Mouse (Mus musculus): ENCODE data around the gene 1700049E17Rik1. TPM values are rescaled to one million over a fixed set of nuclear protein-coding genes. Genes with fewer than 3 reads are reported as not detected.
"Not testable (repeated sequence)": the region's sequence is repeated elsewhere in the genome, so short reads cannot be mapped to it uniquely, and the experiment has no call there.

The 1700049E17Rik1 gene
- not detected in 2 replicates for polyA plus RNA-seq (2014; fragmentation: Nextera tagmentation; extraction: Ambion mirVana)

GRCm38 (mm10) chr14:41924649-41925048, at the start of gene 1700049E17Rik1:
Gene 1700049E17Rik1 (plus strand): TSS chr14:41924949.
- not testable (repeated sequence) for H3K36me3 ChIP-seq (ENCODE audit: control insufficient read depth, insufficient read depth, low read length); H3K27ac ChIP-seq (ENCODE audit: low read depth, low read length); H3K4me2 ChIP-seq; ATAC-seq (replicated peaks; ENCODE audit: low FRiP score); H3K9me3 ChIP-seq (ENCODE audit: control insufficient read depth, low read length); H3K4me3 ChIP-seq (ENCODE audit: low read depth, low read length); DNase-seq (ENCODE audit: low spot score); H3K27me3 ChIP-seq (replicated peaks; ENCODE audit: control insufficient read depth, insufficient read depth, low read length); H3K4me1 ChIP-seq (replicated peaks; ENCODE audit: control insufficient read depth, insufficient read depth, low read length); H3K9ac ChIP-seq (ENCODE audit: low read depth, low read length)
- WGBS, result no CpG with 5 or more reads among the region's 1 CpGs

GRCm38 (mm10) chr14:41907190-41907589, 17.6 kb upstream of the 1700049E17Rik1 start, which contains the start of gene Gm7980:
Gene Gm7980 (minus strand): TSS chr14:41907290.
- H3K4me1 ChIP-seq (replicated peaks; ENCODE audit: control insufficient read depth, insufficient read depth, low read length); H3K27me3 ChIP-seq (replicated peaks; ENCODE audit: control insufficient read depth, insufficient read depth, low read length); H3K9me3 ChIP-seq (ENCODE audit: control insufficient read depth, low read length); ATAC-seq (replicated peaks; ENCODE audit: low FRiP score); H3K36me3 ChIP-seq (ENCODE audit: control insufficient read depth, insufficient read depth, low read length); DNase-seq (ENCODE audit: low spot score); H3K9ac ChIP-seq (ENCODE audit: low read depth, low read length); H3K4me2 ChIP-seq; H3K27ac ChIP-seq (ENCODE audit: low read depth, low read length); H3K4me3 ChIP-seq (ENCODE audit: low read depth, low read length): not testable (repeated sequence)
- no CpG with 5 or more reads among the region's 2 CpGs for WGBS

DNA sequence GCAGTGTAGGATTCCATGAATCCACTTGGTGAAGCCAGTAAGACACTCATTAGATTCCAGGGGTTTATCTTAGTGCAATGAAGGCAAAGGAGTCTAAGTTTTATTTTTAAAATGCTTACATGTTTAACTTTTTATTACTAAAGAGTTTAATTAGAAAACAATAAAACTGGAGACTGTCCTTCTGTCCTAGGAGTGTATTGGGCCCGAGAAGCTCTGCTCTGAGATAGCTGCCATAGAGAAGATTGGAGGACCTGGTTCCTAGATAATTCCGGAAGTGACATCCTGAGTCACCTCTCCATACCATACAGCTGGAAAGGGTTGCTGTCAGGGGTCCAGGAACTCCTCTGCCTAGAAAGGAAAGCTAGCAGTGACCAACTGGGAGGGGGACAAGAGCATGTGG, 18.9 kb downstream of the 1700049E17Rik1 start, which contains the start of gene 1700024B05Rik:
Gene 1700024B05Rik, plus strand, starts transcription at position 301 of the 400 bp plus-strand sequence.
- not testable (repeated sequence) for ATAC-seq (replicated peaks; ENCODE audit: low FRiP score); H3K4me3 ChIP-seq (ENCODE audit: low read depth, low read length)
- WGBS, result 79% methylated on average over 1 of the region's 2 CpGs

DNA sequence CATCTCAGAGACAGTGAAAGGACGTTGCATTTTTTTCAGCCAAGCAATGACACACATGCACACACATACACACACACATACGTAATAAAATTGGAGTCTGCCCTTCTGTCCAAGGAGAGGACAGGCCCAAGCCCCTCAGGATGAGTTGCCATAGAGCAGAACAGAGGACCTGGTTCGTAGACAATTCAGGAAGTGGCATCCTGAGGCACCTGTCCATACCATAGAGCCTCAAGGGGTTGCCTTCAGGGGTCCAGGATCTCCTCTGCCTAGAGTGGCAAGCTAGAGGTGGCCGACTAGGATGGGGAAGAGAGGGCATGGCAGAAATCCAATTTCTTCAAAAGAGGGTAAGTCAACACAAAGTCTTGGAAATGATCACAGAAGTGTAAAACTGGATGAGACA, 39.3 kb downstream of the 1700049E17Rik1 start:
- not testable (repeated sequence) for H3K9ac ChIP-seq (ENCODE audit: low read depth, low read length); ATAC-seq (replicated peaks; ENCODE audit: low FRiP score); H3K4me3 ChIP-seq (ENCODE audit: low read depth, low read length); H3K27me3 ChIP-seq (replicated peaks; ENCODE audit: control insufficient read depth, insufficient read depth, low read length); H3K4me1 ChIP-seq (replicated peaks; ENCODE audit: control insufficient read depth, insufficient read depth, low read length); H3K4me2 ChIP-seq; DNase-seq (ENCODE audit: low spot score); H3K27ac ChIP-seq (ENCODE audit: low read depth, low read length); H3K9me3 ChIP-seq (ENCODE audit: control insufficient read depth, low read length); H3K36me3 ChIP-seq (ENCODE audit: control insufficient read depth, insufficient read depth, low read length)
- WGBS, result 67% methylated on average over 4 of the region's 4 CpGs

More for the DNA sequence above, 18.9 kb downstream of the 1700049E17Rik1 start, which contains the start of gene 1700024B05Rik:
- H3K36me3 ChIP-seq (ENCODE audit: control insufficient read depth, insufficient read depth, low read length); H3K9me3 ChIP-seq (ENCODE audit: control insufficient read depth, low read length); H3K4me2 ChIP-seq; H3K9ac ChIP-seq (ENCODE audit: low read depth, low read length); H3K27me3 ChIP-seq (replicated peaks; ENCODE audit: control insufficient read depth, insufficient read depth, low read length); H3K4me1 ChIP-seq (replicated peaks; ENCODE audit: control insufficient read depth, insufficient read depth, low read length); DNase-seq (ENCODE audit: low spot score); H3K27ac ChIP-seq (ENCODE audit: low read depth, low read length): not testable (repeated sequence)

DNA sequence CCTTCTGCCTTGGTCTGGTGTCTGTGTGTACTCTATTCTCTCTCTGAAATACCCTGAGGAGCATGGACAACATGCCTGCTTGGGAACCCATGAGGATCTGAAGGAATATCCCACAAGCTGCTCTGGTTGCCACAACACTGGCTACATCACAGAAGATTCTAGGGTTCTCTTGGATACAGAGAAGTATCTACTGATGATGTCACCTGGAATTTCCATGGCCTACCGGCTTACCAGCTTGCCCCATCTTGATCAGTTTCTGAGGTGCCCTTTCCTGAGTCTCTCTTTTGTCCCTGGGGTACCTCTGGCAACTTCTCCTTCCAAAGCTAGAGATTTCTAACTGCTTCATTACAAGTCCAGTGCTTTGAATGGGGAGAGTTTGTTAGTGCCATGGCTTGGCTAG, 43.1 kb downstream of the 1700049E17Rik1 start, which contains the start of gene Gm6401:
Gene Gm6401, minus strand, starts transcription at position 101 of the 400 bp plus-strand sequence.
- not testable (repeated sequence) for H3K27me3 ChIP-seq (replicated peaks; ENCODE audit: control insufficient read depth, insufficient read depth, low read length); H3K4me3 ChIP-seq (ENCODE audit: low read depth, low read length); H3K4me1 ChIP-seq (replicated peaks; ENCODE audit: control insufficient read depth, insufficient read depth, low read length); H3K36me3 ChIP-seq (ENCODE audit: control insufficient read depth, insufficient read depth, low read length); DNase-seq (ENCODE audit: low spot score); H3K27ac ChIP-seq (ENCODE audit: low read depth, low read length); H3K9ac ChIP-seq (ENCODE audit: low read depth, low read length); H3K9me3 ChIP-seq (ENCODE audit: control insufficient read depth, low read length); ATAC-seq (replicated peaks; ENCODE audit: low FRiP score); H3K4me2 ChIP-seq
- 87% methylated on average over 1 of the region's 1 CpGs for WGBS

GRCm38 (mm10) chr14:41968596-41968995, 43.8 kb downstream of the 1700049E17Rik1 start:
- H3K9ac ChIP-seq (ENCODE audit: low read depth, low read length); H3K9me3 ChIP-seq (ENCODE audit: control insufficient read depth, low read length); H3K27me3 ChIP-seq (replicated peaks; ENCODE audit: control insufficient read depth, insufficient read depth, low read length); ATAC-seq (replicated peaks; ENCODE audit: low FRiP score); DNase-seq (ENCODE audit: low spot score); H3K4me3 ChIP-seq (ENCODE audit: low read depth, low read length); H3K27ac ChIP-seq (ENCODE audit: low read depth, low read length); H3K4me1 ChIP-seq (replicated peaks; ENCODE audit: control insufficient read depth, insufficient read depth, low read length); H3K4me2 ChIP-seq; H3K36me3 ChIP-seq (ENCODE audit: control insufficient read depth, insufficient read depth, low read length): not testable (repeated sequence)
- WGBS, result 64% methylated on average over 3 of the region's 3 CpGs

Other genes starting within 250 kb of the 1700049E17Rik1 start
- not detected in 2 replicates for gene Gm8068, start 223.1 kb upstream of the 1700049E17Rik1 start, polyA plus RNA-seq (2014; fragmentation: Nextera tagmentation; extraction: Ambion mirVana)
- gene Gm7929, start 174.3 kb upstream of the 1700049E17Rik1 start, polyA plus RNA-seq (2014; fragmentation: Nextera tagmentation; extraction: Ambion mirVana), result not detected in 2 replicates
- not detected in 2 replicates for gene Gm47189, start 152.5 kb upstream of the 1700049E17Rik1 start, polyA plus RNA-seq (2014; fragmentation: Nextera tagmentation; extraction: Ambion mirVana)
- gene Gm7980, start 17.7 kb upstream of the 1700049E17Rik1 start, polyA plus RNA-seq (2014; fragmentation: Nextera tagmentation; extraction: Ambion mirVana), result not detected in 2 replicates
- gene 1700024B05Rik, start 19.0 kb downstream of the 1700049E17Rik1 start, polyA plus RNA-seq (2014; fragmentation: Nextera tagmentation; extraction: Ambion mirVana), result not detected in 2 replicates
- not detected in 2 replicates for gene Gm6401, start 43.0 kb downstream of the 1700049E17Rik1 start, polyA plus RNA-seq (2014; fragmentation: Nextera tagmentation; extraction: Ambion mirVana)
- gene Gm3543, start 58.4 kb downstream of the 1700049E17Rik1 start, polyA plus RNA-seq (2014; fragmentation: Nextera tagmentation; extraction: Ambion mirVana), result not detected in 2 replicates
- not detected in 2 replicates for gene Gm7951, start 192.4 kb downstream of the 1700049E17Rik1 start, polyA plus RNA-seq (2014; fragmentation: Nextera tagmentation; extraction: Ambion mirVana)
- gene Gm17027, start 237.7 kb downstream of the 1700049E17Rik1 start, polyA plus RNA-seq (2014; fragmentation: Nextera tagmentation; extraction: Ambion mirVana), result not detected in 2 replicates